Mouse (Mus musculus) limb, embryonic 11.5 days (tissue): ENCODE results near the gene Ihh. TPM values are rescaled to one million over a fixed set of nuclear protein-coding genes. Genes with fewer than 3 reads are reported as not detected.
A peak's percentile ranks its signal among the peaks of the same experiment; 100 is the strongest.

ENCODE experiments used
- ATAC-seq: fragments of 200-750 bp; cut with Nextera tagmentation; 2 replicates; pipeline ENCODE4 v1.8.0; 2017; ENCODE audit warnings: low read depth; ENCODE audit not compliant: insufficient number of reproducible peaks, low FRiP score, low TSS enrichment
- DNase-seq: peaks from one replicate; pipeline ENCODE4 v3.0.0-alpha.2; 2015; ENCODE audit warnings: low spot score
- H3K27ac ChIP-seq: fragments of 300-500 bp; sonication (generic); replicated peaks from 2 replicates; pipeline ENCODE4 v1.5.1; 2014; ENCODE audit warnings: low read depth, mild to moderate bottlenecking, low read length
- H3K27me3 ChIP-seq: fragments of 300-500 bp; sonication (generic); 2 replicates; pipeline ENCODE4 v1.6.1; 2014; ENCODE audit warnings: mild to moderate bottlenecking, low read length, mixed read lengths; ENCODE audit not compliant: control insufficient read depth, insufficient read depth
- H3K36me3 ChIP-seq: fragments of 300-500 bp; sonication (generic); 2 replicates; pipeline ENCODE4 v1.6.1; 2014; ENCODE audit warnings: mild to moderate bottlenecking, low read length, moderate library complexity, mixed read lengths; ENCODE audit not compliant: control insufficient read depth, insufficient read depth
- H3K4me1 ChIP-seq: fragments of 300-500 bp; sonication (generic); 2 replicates; pipeline ENCODE4 v1.6.1; 2014; ENCODE audit warnings: low read length, mixed read lengths; ENCODE audit not compliant: control insufficient read depth, insufficient read depth
- H3K4me2 ChIP-seq: fragments of 300-500 bp; sonication (generic); 2 replicates; pipeline ENCODE4 v1.6.1; 2014; ENCODE audit warnings: low read depth, mild to moderate bottlenecking, moderate library complexity; ENCODE audit not compliant: severe bottlenecking
- H3K4me3 ChIP-seq: fragments of 300-500 bp; sonication (generic); 2 replicates; pipeline ENCODE4 v1.5.1; 2014; ENCODE audit warnings: low read depth, low read length
- H3K9ac ChIP-seq: fragments of 300-500 bp; sonication (generic); 2 replicates; pipeline ENCODE4 v1.6.1; 2014; ENCODE audit warnings: mild to moderate bottlenecking, low read length
- H3K9me3 ChIP-seq: fragments of 300-500 bp; sonication (generic); 2 replicates; pipeline ENCODE4 v1.6.1; 2016; ENCODE audit warnings: low read length; ENCODE audit not compliant: control insufficient read depth
- WGBS: fragments of 180-500 bp; shearing (Covaris S2); extraction: QIAGEN DNeasy Blood & Tissue Kit; methylation state at CpG from one replicate; pipeline ENCODE4 v1.1.7; 2014; 5-methylcytosine and 5-hydroxymethylcytosine counted together
- polyA plus RNA-seq: library from polyadenylated mRNA; unstranded; fragments of >200 nt; fragmentation: Nextera tagmentation; extraction: Ambion mirVana; gene quantifications from 2 replicates; pipeline ENCODE4 v1.2.1, GENCODE M21; 2014

Gene Ihh
- polyA plus RNA-seq, 1 experiment from 2014 or later = 0.27 TPM

- H3K27ac ChIP-seq = no peak overlapping the region
- under 1% methylated on average over 84 of the region's 84 CpGs for WGBS
- peak; percentile 50 for DNase-seq
Observed at GRCm38 (mm10) chr1:74950576-74951490, 639 bp downstream of the Ihh start.

GRCm38 (mm10) chr1:74950066-74950465 lies 1.4 kb downstream of the Ihh start:
- DNase-seq = peak; percentile 36
- Histone ChIP-seq H3K4me3 (no peak overlapping the region), H3K27me3 (peaks cover 87% of the 10 kb centered on the region), H3K9me3 (no peaks in the 10 kb centered on the region; the same call in 1 of the 2 replicates), H3K4me2 (no peak overlapping the region), H3K27ac (no peak overlapping the region), H3K9ac (no peak overlapping the region), H3K36me3 (no peaks in the 10 kb centered on the region), H3K4me1 (peaks cover 9% of the 10 kb centered on the region)
- 4% methylated on average over 16 of the region's 16 CpGs for WGBS
- no peak for ATAC-seq

More at GRCm38 (mm10) chr1:74950576-74951490, 639 bp downstream of the Ihh start:
- Histone ChIP-seq H3K9me3 (no peaks in the 10 kb centered on the region; the same call in 1 of the 2 replicates), H3K4me2 (peak overlapping the region; percentile 58), H3K9ac (no peak overlapping the region), H3K4me1 (peaks cover 9% of the 10 kb centered on the region), H3K4me3 (peak overlapping the region; percentile 33), H3K27me3 (peaks cover 89% of the 10 kb centered on the region), H3K36me3 (no peaks in the 10 kb centered on the region)
- no peak for ATAC-seq

GRCm38 (mm10) chr1:74949666-74950050 lies 1.8 kb downstream of the Ihh start:
- WGBS = 2% methylated on average over 24 of the region's 24 CpGs
- Histone ChIP-seq H3K27ac (no peak overlapping the region), H3K36me3 (no peaks in the 10 kb centered on the region), H3K27me3 (peaks cover 83% of the 10 kb centered on the region), H3K4me2 (no peak overlapping the region), H3K9ac (no peak overlapping the region), H3K4me3 (no peak overlapping the region), H3K4me1 (peaks cover 9% of the 10 kb centered on the region), H3K9me3 (no peaks in the 10 kb centered on the region; the same call in 1 of the 2 replicates)
- ATAC-seq (no peak), DNase-seq (peak; percentile 28)

GRCm38 (mm10) chr1:74948784-74949665 lies 2.4 kb downstream of the Ihh start:
- no peaks in the 10 kb centered on the region for H3K36me3 ChIP-seq
- no peak overlapping the region for H3K4me2 ChIP-seq
- H3K9ac ChIP-seq = no peak overlapping the region
- peaks cover 9% of the 10 kb centered on the region for H3K4me1 ChIP-seq
- no peak overlapping the region for H3K27ac ChIP-seq
- H3K4me3 ChIP-seq = no peak overlapping the region
- peaks cover 84% of the 10 kb centered on the region for H3K27me3 ChIP-seq
- no peaks in the 10 kb centered on the region; the same call in 1 of the 2 replicates for H3K9me3 ChIP-seq
- ATAC-seq = no peak
- WGBS = 3% methylated on average over 20 of the region's 20 CpGs
- peak; percentile 79 for DNase-seq

GRCm38 (mm10) chr1:74947986-74948670 lies 3.3 kb downstream of the Ihh start:
- peaks cover 9% of the 10 kb centered on the region for H3K4me1 ChIP-seq
- no peak overlapping the region for H3K27ac ChIP-seq
- no peaks in the 10 kb centered on the region for H3K36me3 ChIP-seq
- H3K9ac ChIP-seq = no peak overlapping the region
- 2% methylated on average over 41 of the region's 41 CpGs for WGBS
- ATAC-seq = no peak
- H3K4me3 ChIP-seq = 0 out of 2 replicates have a peak overlapping the region, but pooled peaks have one; percentile 9
- H3K27me3 ChIP-seq = peaks cover 76% of the 10 kb centered on the region
- H3K9me3 ChIP-seq = no peaks in the 10 kb centered on the region; the same call in 1 of the 2 replicates
- DNase-seq = peak; percentile 47
- H3K4me2 ChIP-seq = peak overlapping the region; percentile 39

GRCm38 (mm10) chr1:74941651-74942360 lies 9.7 kb downstream of the Ihh start:
- no peak for ATAC-seq
- Histone ChIP-seq H3K36me3 (no peaks in the 10 kb centered on the region), H3K4me1 (no peaks in the 10 kb centered on the region), H3K9ac (no peak overlapping the region), H3K9me3 (no peaks in the 10 kb centered on the region), H3K27me3 (peaks cover 16% of the 10 kb centered on the region), H3K4me2 (no peak overlapping the region), H3K27ac (no peak overlapping the region), H3K4me3 (no peak overlapping the region)
- WGBS = 64% methylated on average over 12 of the region's 12 CpGs
- DNase-seq = no peak

GRCm38 (mm10) chr1:74939762-74940161 lies 11.7 kb downstream of the Ihh start:
- H3K4me1 ChIP-seq = no peaks in the 10 kb centered on the region
- no peak overlapping the region for H3K4me2 ChIP-seq
- no peak overlapping the region for H3K9ac ChIP-seq
- 4% methylated on average over 3 of the region's 3 CpGs for WGBS
- no peak overlapping the region for H3K4me3 ChIP-seq
- ATAC-seq (no peak), DNase-seq (peak; percentile 38)
- H3K36me3 ChIP-seq = no peaks in the 10 kb centered on the region
- no peak overlapping the region for H3K27ac ChIP-seq
- H3K9me3 ChIP-seq = no peaks in the 10 kb centered on the region
- H3K27me3 ChIP-seq = peaks cover 7% of the 10 kb centered on the region
